Mouse (Mus musculus) testis, postnatal 10 days (tissue): ENCODE data around the gene Kcnj9.

ENCODE experiments used
- DNase-seq: peaks from one replicate; pipeline ENCODE4 v3.0.0; 2021; ENCODE audit warnings: low spot score

Kcnj9 gene

DNA sequence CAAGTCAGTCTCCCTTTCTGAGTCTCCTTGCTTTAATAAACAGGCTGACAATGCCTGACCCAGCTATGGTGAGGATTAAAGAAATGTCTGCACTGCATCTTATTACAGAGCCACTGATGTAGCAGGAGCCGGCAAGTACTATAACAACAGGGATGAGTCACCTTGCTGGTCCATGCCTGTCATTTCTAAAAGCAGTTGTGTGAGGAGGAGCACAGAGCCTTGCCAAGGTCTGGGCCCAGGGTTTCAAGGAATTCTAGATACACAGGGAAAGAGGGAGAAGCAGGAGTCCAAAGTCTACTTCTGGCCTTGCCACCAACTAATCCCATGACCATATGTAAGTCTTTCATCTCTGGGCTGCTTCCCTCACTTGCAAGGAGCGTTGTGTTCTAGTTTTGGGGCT, 36.2 kb downstream of the Kcnj9 start:
- no peak for DNase-seq

GRCm38 (mm10) chr1:172289617-172289946, 39.5 kb downstream of the Kcnj9 start:
- DNase-seq = no peak

- DNase-seq = no peak
These were observed 40.1 kb downstream of the Kcnj9 start for GRCm38 (mm10) chr1:172288900-172289616.

DNA sequence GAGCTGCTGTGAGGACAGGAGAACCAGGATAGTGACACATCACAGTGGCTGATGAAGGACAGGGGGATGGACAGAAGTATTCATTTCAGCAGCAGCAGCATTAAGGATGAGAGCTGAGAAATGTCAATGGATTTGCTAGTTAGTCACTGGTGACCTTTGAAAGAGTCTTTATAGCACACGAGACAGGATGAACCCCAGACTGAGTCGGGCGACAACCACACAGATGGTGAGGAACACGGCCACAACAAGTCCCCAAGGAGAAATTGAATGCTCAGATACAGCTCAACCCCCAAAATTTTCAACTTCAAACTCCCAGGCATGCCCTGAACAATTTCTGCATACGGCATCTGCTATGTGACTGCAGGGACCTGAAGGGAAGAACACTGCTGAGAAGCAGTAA, 42.4 kb downstream of the Kcnj9 start:
- DNase-seq = no peak

- no peak for DNase-seq
These were observed 44.9 kb downstream of the Kcnj9 start for GRCm38 (mm10) chr1:172284221-172284620.

GRCm38 (mm10) chr1:172283073-172283472, 46.0 kb downstream of the Kcnj9 start:
- DNase-seq = no peak

DNA sequence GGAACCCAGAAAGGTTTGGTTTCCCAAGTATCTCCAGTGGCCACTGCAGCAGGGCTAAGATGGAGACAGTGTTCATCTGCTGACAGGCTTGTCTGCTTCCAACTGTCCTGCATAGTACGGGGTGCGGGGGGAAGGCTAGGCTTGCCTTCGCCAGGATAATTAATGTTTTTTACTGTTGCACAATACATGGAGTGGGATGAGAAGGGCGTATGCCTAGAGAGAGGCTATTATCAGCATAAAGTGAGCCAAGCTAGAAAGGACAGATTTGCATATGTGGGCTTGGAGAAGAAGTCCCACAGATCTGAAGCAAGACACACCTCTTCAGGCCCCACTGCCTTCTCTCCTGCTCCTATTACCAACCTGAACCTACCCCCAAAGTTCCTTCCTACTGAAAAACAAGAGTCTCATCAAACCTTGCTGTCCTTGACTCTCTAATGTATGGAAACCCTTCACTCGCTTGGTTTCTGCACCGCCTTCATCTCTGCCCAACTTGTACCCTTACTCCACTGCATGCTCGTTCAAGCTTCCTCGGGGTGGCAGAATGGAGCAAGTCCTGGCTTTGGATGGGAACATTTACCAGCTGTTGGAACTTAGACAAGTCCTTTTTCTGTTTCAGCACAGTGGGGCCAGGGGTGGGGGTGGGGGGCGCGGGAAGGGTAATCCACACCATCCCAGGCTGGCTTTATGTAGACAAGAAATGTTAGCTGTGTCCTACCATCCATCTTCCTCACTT, 47.4 kb downstream of the Kcnj9 start:
- DNase-seq = no peak

DNA sequence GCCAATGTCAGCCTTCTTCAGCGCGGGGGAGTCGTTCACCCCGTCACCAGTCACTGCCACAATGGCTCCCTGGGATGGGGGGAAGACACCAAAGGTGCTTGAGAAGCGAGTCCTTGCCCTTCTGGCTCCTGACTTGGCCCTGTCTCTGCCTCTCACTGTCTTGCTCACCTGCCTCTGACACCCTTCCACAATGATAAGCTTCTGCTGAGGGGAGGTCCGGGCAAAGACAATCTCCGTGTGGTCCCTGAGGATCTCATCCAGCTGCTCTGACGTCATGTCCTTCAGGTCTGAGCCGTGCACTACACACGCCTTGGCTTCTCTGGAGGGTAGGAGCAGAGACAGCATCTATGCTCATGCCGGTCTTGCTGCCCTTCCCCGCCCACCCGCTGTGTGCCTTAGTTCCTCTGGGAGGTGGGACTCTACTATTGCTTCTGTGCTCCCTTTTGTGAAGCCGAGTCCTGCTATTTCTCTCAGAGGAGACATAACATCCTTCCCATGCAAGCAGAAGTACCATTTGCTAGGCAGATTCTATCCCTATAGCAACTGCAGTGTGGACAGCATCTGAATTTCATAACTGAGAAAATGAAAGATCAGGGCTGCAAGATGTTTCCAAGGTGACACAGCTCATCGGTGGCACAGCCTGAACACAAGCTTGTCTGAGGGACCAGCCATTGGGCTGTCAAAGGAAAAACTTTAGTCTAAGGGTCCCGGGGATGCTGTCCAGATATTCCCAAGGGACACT, 49.2 kb downstream of the Kcnj9 start:
- DNase-seq = no peak

DNA sequence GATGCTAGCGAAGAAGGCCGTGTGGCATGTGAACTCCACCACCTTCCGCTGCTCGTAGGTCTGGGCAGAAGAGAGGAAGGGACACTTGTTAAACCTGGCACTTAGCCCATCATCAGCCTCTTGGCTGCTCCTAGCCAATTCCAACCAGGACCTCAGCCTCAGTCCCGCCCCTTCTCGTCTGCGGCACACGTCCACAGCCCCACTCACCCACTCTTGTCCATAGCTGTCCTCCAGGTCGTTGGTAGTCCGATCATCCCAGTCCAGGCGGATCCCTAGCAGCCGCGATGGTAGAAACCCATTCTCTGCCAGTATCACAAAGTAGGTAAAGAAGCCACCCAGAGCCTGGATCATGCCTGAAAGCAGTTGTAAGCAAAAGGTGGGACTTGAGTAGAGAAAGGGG, 50.8 kb downstream of the Kcnj9 start:
- DNase-seq = no peak

GRCm38 (mm10) chr1:172277172-172277571, 51.9 kb downstream of the Kcnj9 start:
- no peak for DNase-seq

GRCm38 (mm10) chr1:172274547-172274946, 54.6 kb downstream of the Kcnj9 start:
- DNase-seq = no peak

DNA sequence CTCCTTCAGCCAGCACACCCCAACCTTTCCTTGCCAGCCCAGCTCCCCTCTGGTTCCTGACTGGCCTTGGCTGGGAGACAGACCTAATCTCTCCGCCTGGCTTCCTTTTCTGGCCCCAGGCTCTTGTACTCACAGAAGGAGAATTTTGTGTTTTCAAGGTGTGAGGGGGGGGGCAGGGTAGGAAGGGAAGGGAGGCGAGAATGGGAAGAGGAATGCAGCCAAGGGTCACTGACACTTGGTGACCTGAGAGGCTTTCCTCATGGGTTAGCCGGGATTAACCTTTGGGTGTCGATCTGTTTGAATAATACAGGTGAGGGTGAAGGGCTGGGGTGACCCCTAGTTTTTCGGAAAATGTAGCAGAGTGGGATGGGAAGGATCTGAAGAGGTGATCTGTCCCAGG, 55.0 kb downstream of the Kcnj9 start:
- DNase-seq = no peak

GRCm38 (mm10) chr1:172273386-172273785, 55.7 kb downstream of the Kcnj9 start:
- DNase-seq = no peak

DNA sequence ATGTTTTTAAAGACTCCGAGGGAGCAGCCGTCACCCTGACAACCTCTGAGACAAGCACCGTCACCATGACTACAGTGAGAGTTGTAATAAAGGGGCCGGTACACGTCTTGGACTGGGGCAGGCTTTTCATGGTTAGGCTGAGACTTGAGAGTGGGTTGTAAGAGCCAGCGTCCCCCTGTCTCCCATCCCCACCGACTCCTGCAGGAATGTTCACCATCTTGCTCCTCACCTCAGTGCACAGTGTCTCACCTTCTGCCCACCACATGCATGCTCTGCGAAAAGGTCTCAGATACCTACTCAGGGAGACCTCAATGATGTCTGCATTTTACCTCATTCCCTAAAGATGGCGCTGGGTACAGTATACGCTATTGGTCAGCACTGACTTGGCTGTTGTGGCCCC, 57.4 kb downstream of the Kcnj9 start:
- no peak for DNase-seq

DNA sequence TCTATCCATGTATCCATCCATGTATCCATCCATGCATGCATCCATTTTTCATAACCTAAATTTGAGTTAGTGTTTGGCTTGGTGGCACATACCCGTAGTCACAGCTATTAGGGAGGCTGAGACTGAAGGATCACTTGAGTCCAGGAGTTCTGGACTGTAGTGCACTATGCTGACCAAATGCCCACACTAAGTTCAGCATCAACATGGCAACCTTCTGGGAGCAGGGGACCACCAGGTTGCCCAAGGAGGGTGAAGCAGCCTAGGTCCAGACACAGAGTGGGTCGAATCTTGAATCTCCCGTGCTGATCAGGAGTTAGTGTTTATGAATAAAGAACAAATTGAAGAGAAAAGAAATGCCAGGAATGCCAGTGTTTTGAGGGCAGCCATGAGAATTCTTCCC, 57.9 kb downstream of the Kcnj9 start:
- DNase-seq = no peak
